Mouse (Mus musculus) forebrain, embryonic 13.5 days (tissue): Measurements from ENCODE around the gene Rhobtb3. TPM values are rescaled to one million over a fixed set of nuclear protein-coding genes. Genes with fewer than 3 reads are reported as not detected.
"Not testable (repeated sequence)": the region's sequence is repeated elsewhere in the genome, so short reads cannot be mapped to it uniquely, and the experiment has no call there.

Source experiments
- ATAC-seq: fragments of 200-750 bp; cut with Nextera tagmentation; 2 replicates; pipeline ENCODE4 v1.8.0; 2017
- H3K27ac ChIP-seq: fragments of 300-500 bp; sonication (generic); 2 replicates; pipeline ENCODE4 v1.5.1; 2015; ENCODE audit warnings: inconsistent platforms, mild to moderate bottlenecking, moderate library complexity
- H3K27me3 ChIP-seq: fragments of 300-500 bp; sonication (generic); 2 replicates; pipeline ENCODE4 v1.6.1; 2015; ENCODE audit warnings: mild to moderate bottlenecking, inconsistent platforms
- H3K36me3 ChIP-seq: fragments of 300-500 bp; sonication (generic); 2 replicates; pipeline ENCODE4 v1.6.1; 2015; ENCODE audit warnings: mild to moderate bottlenecking, inconsistent platforms; ENCODE audit not compliant: poor library complexity, severe bottlenecking
- H3K4me1 ChIP-seq: fragments of 300-500 bp; sonication (generic); 2 replicates; pipeline ENCODE4 v1.6.1; 2015; ENCODE audit warnings: inconsistent platforms
- H3K4me2 ChIP-seq: fragments of 300-500 bp; sonication (generic); 2 replicates; pipeline ENCODE4 v1.6.1; 2015; ENCODE audit warnings: inconsistent platforms, mild to moderate bottlenecking, moderate library complexity
- H3K4me3 ChIP-seq: fragments of 300-500 bp; sonication (generic); 2 replicates; pipeline ENCODE4 v1.5.1; 2015; ENCODE audit warnings: mild to moderate bottlenecking, inconsistent platforms
- H3K9ac ChIP-seq: fragments of 300-500 bp; sonication (generic); 2 replicates; pipeline ENCODE4 v1.6.1; 2015; ENCODE audit warnings: mild to moderate bottlenecking, inconsistent platforms
- H3K9me3 ChIP-seq: fragments of 300-500 bp; sonication (generic); replicated peaks from 2 replicates; pipeline ENCODE4 v1.6.1; 2016; ENCODE audit warnings: inconsistent platforms
- WGBS: fragments of 180-500 bp; shearing (Covaris S2); methylation state at CpG from one replicate; pipeline ENCODE4 v1.1.7; 2015; 5-methylcytosine and 5-hydroxymethylcytosine counted together
- polyA plus RNA-seq: library from polyadenylated mRNA; unstranded; fragments of >200 nt; fragmentation: Nextera tagmentation; extraction: Ambion mirVana; gene quantifications from 2 replicates; pipeline ENCODE4 v1.2.1, GENCODE M21; 2015

Gene Rhobtb3
- polyA plus RNA-seq, 1 experiment from 2014 or later: 38.7 TPM

DNA sequence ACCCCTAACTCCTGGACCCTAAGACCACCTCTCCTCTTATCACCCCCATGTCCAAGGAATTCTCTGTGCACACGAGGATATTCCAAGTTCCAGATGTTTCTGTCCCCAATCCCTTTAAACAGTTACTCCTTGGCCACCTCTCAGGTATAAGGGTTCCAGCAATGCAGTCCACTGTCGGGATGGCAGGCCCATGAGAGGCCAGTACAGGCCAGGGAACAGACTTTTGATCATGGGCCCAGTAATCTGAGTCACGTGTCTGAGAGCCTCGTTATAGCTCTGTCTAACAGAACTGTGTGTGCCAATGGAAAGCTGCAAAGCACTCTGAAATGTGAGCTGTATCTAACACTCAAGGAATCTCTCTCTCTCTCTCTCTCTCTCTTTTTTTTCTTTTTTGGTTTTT, 29.6 kb downstream of the Rhobtb3 start:
- 68% methylated on average over 4 of the region's 4 CpGs for WGBS
- H3K36me3 ChIP-seq: peaks cover 54% of the 10 kb centered on the region

DNA sequence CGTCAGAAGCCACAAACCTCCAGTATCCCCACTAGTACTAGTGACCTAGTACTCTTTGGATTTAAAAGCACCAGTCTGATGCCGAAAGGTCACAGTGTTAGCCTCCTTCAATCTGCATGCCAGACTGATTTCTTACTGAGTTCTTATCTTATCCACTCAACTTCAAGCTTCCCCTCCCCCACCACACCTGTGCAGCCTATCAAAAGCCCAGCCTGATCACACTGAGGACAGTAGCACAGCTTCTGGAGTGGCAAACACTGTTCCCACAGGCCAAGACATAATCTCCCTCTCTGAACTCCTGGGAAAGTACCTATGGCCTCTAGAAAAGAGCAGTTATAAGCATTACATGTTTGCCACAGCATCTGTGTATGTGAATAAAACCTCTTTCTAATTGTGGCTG, 35.5 kb downstream of the Rhobtb3 start:
- H3K4me2 ChIP-seq: no peak overlapping the region
- H3K4me1 ChIP-seq: no peaks in the 10 kb centered on the region
- no peak overlapping the region for H3K27ac ChIP-seq
- no peak overlapping the region for H3K9ac ChIP-seq
- H3K27me3 ChIP-seq: no peaks in the 10 kb centered on the region
- ATAC-seq: no peak
- WGBS: 88% methylated on average over 2 of the region's 2 CpGs
- H3K4me3 ChIP-seq: no peak overlapping the region
- H3K36me3 ChIP-seq: peaks cover 15% of the 10 kb centered on the region
- no peaks in the 10 kb centered on the region for H3K9me3 ChIP-seq

More for the DNA sequence above, 29.6 kb downstream of the Rhobtb3 start:
- no peak; the same call in 1 of the 2 replicates for ATAC-seq
- no peak overlapping the region for H3K4me3 ChIP-seq
- H3K9me3 ChIP-seq: no peaks in the 10 kb centered on the region; the same call in 1 of the 2 replicates
- H3K4me1 ChIP-seq: no peaks in the 10 kb centered on the region
- no peak overlapping the region for H3K27ac ChIP-seq
- no peak overlapping the region for H3K9ac ChIP-seq
- no peak overlapping the region for H3K4me2 ChIP-seq
- H3K27me3 ChIP-seq: no peaks in the 10 kb centered on the region

DNA sequence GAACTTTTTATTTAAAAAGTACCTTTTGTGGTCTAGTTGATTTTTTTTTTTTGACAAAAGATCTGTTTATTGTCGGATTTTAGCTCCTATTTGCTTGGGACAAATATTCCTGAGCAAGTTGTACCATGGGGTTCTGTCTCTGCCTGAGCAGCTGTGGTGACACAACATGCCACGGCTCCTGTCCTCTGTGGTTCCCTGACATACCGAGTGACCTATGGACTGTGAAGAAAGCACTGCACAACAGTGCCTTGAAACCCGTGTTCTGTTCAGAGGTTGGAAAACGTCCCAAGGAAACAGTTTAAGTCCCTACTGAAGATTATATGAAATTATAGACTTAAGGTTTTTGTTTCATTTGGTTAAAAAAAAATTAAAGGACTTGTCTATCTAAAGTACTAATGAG, 36.6 kb downstream of the Rhobtb3 start:
- no peak overlapping the region for H3K27ac ChIP-seq
- no peak overlapping the region for H3K4me2 ChIP-seq
- no peaks in the 10 kb centered on the region for H3K4me1 ChIP-seq
- no peak for ATAC-seq
- no peak overlapping the region for H3K9ac ChIP-seq
- peaks cover 22% of the 10 kb centered on the region for H3K36me3 ChIP-seq
- H3K4me3 ChIP-seq: no peak overlapping the region
- H3K27me3 ChIP-seq: no peaks in the 10 kb centered on the region
- WGBS: 77% methylated on average over 5 of the region's 5 CpGs
- no peaks in the 10 kb centered on the region for H3K9me3 ChIP-seq

DNA sequence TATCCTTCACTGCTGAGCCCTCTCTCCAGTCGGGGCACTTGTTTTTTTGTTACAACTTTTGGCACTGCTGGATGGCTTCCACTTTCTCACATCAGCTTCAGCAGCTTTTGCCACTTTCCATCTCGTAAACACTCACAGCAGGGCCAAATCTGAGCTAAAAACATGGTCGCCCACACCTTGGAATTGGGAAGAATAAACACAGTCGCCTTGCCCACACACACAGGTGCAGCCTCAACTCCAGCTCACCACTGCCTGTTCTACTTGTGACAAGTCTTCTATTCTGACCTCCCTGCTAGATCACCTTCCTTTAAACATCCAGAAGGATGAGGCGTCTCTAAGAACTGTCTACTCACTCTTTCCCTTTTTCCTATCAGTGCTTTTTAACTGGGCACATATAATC, 39.1 kb downstream of the Rhobtb3 start:
- H3K27me3 ChIP-seq: no peaks in the 10 kb centered on the region
- no peak overlapping the region for H3K4me3 ChIP-seq
- no peaks in the 10 kb centered on the region for H3K9me3 ChIP-seq
- WGBS: 89% methylated on average over 5 of the region's 5 CpGs
- no peaks in the 10 kb centered on the region for H3K4me1 ChIP-seq
- H3K9ac ChIP-seq: no peak overlapping the region
- H3K27ac ChIP-seq: no peak overlapping the region
- peaks cover 29% of the 10 kb centered on the region for H3K36me3 ChIP-seq
- no peak for ATAC-seq
- H3K4me2 ChIP-seq: no peak overlapping the region

DNA sequence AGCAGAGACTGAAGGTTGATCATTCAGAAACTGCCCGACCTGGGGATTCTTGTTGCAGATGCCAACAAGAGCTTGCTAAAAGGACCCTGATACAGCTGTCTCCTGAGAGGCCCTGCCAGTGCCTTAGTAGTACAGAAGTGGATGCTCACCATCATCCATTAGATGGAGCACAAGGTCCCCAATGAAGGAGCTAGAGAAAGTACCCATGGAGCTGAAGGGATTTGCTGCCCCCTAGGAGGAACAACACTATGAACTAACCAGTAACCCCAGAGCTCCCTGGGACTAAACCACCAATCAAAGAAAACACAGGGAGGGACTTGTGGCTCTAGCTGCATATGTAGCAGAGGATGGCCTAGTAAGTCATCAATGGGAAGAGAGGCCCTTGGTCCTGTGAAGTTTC, 42.8 kb downstream of the Rhobtb3 start:
- H3K4me2 ChIP-seq, H3K4me3 ChIP-seq, H3K9ac ChIP-seq, H3K27ac ChIP-seq, H3K27me3 ChIP-seq, H3K4me1 ChIP-seq, H3K9me3 ChIP-seq, ATAC-seq: not testable (repeated sequence)
- H3K36me3 ChIP-seq: peaks cover 26% of the 10 kb centered on the region
- 92% methylated on average over 1 of the region's 1 CpGs for WGBS

DNA sequence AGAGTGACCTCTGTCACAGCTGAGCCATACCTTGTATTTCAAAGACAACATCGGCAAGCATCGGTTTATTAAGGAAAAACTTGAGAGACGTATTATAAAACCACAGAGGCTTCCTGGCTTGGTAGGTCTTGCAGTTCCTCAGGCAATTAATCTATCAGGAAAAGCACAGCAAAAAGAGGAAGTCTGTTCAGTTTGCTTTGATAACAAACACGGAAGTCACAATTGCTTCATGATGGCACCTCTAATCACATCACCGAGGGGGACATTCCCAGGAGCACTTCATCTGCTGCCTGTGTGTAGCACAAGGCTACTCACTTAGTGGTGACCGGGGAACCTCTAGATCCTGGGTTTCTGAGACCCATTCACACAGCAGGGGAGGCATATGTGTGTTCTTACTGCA, 50.8 kb downstream of the Rhobtb3 start:
- Histone ChIP-seq H3K27me3 (no peaks in the 10 kb centered on the region), H3K27ac (no peak overlapping the region), H3K9ac (no peak overlapping the region), H3K36me3 (peaks cover 34% of the 10 kb centered on the region), H3K9me3 (no peaks in the 10 kb centered on the region), H3K4me1 (no peaks in the 10 kb centered on the region), H3K4me3 (no peak overlapping the region), H3K4me2 (no peak overlapping the region)
- 91% methylated on average over 6 of the region's 6 CpGs for WGBS
- no peak for ATAC-seq

DNA sequence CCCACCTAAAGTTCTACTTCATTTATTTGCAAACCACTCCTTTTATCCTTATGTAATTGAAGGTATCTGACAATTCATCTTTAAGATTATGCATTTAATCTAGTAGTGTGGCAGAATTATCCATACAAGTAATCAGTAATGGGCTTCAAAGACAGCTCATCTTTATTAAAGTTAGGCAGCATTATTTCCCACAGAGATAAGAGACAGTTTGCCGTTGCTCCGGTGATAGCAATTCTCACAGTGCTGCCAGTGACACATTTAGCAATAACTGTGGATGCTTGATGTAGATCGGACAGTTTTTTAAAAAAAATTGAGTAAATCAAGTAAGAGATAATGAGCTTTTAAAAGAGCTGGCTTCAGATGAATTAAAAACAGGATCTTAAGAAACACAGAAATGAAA, 51.4 kb downstream of the Rhobtb3 start:
- 88% methylated on average over 3 of the region's 3 CpGs for WGBS
- no peaks in the 10 kb centered on the region for H3K4me1 ChIP-seq
- H3K9me3 ChIP-seq: no peaks in the 10 kb centered on the region
- ATAC-seq: no peak
- no peak overlapping the region for H3K9ac ChIP-seq
- H3K36me3 ChIP-seq: peaks cover 40% of the 10 kb centered on the region
- H3K27ac ChIP-seq: no peak overlapping the region
- H3K4me3 ChIP-seq: no peak overlapping the region
- H3K27me3 ChIP-seq: no peaks in the 10 kb centered on the region
- H3K4me2 ChIP-seq: no peak overlapping the region

DNA sequence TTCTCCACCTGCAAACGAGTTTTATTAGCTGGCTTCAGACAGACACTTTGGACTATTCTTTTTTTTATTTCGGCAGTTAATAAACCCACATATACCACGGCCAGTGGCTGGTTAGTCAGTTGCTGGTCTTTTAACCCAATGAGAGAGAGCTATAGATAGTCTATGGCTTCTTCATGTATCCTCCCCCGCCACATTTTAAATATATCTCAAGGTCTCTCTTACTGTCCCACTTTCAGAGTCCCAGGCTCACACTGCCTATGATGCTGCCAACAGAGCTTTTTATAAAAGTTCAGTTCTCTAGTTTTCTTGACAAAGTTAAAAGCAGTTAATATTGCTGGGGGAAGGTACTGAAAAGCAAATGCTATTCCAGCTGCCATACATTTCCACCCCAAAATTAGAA, 51.9 kb downstream of the Rhobtb3 start:
- Histone ChIP-seq H3K4me3 (no peak overlapping the region), H3K27ac (no peak overlapping the region), H3K9me3 (no peaks in the 10 kb centered on the region), H3K9ac (no peak overlapping the region), H3K36me3 (peaks cover 41% of the 10 kb centered on the region), H3K4me2 (no peak overlapping the region), H3K27me3 (no peaks in the 10 kb centered on the region), H3K4me1 (no peaks in the 10 kb centered on the region)
- WGBS: 88% methylated on average over 4 of the region's 4 CpGs
- ATAC-seq: no peak

DNA sequence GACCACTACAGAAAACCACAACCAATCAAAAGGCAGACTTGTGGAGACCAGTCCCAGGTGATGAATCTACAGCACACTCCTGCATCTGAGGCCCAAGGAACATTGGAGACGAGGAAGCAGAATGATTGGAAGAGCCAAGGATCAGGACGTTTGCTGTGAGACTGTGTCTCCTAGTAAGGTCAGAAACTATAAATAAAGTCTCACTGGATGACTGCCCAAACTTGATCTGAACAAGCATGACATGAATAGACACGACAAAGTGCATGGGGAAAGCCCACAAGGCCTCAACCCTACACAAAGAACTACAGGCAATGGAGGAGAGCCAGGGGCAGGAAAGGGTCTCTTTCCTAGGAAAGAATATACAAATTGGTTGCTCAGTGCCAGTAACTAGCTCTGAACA, 59.9 kb downstream of the Rhobtb3 start:
- H3K27me3 ChIP-seq: no peaks in the 10 kb centered on the region
- H3K9ac ChIP-seq: no peak overlapping the region
- no peaks in the 10 kb centered on the region for H3K4me1 ChIP-seq
- H3K36me3 ChIP-seq: peaks cover 25% of the 10 kb centered on the region
- H3K4me3 ChIP-seq: no peak overlapping the region
- 90% methylated on average over 3 of the region's 3 CpGs for WGBS
- no peaks in the 10 kb centered on the region for H3K9me3 ChIP-seq
- no peak overlapping the region for H3K27ac ChIP-seq
- ATAC-seq: no peak
- H3K4me2 ChIP-seq: no peak overlapping the region

DNA sequence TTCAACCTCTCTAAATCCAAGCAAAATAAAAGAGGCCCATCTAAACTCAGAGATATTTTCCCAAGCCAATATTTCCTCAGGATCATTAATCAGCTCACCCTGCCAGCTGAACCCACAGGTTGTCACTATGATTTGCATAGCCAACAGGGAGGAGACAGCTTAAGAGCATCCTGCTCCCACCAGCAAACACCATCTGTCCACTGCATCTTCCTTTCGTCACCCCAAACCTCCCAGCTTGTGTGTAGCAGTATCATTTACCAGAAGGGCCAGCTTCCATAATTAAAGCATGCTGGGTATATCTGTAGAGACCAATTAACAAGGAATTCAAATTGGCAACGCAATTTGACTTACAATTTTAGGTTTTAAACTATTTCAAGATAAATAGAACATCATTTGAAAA, 63.2 kb downstream of the Rhobtb3 start:
- H3K27ac ChIP-seq: no peak overlapping the region
- 69% methylated on average over 2 of the region's 2 CpGs for WGBS
- H3K27me3 ChIP-seq: no peaks in the 10 kb centered on the region
- peak; percentile 80 for ATAC-seq
- H3K9me3 ChIP-seq: no peaks in the 10 kb centered on the region
- no peak overlapping the region for H3K4me3 ChIP-seq
- no peak overlapping the region for H3K4me2 ChIP-seq
- H3K36me3 ChIP-seq: peaks cover 28% of the 10 kb centered on the region
- H3K4me1 ChIP-seq: no peaks in the 10 kb centered on the region
- H3K9ac ChIP-seq: no peak overlapping the region

DNA sequence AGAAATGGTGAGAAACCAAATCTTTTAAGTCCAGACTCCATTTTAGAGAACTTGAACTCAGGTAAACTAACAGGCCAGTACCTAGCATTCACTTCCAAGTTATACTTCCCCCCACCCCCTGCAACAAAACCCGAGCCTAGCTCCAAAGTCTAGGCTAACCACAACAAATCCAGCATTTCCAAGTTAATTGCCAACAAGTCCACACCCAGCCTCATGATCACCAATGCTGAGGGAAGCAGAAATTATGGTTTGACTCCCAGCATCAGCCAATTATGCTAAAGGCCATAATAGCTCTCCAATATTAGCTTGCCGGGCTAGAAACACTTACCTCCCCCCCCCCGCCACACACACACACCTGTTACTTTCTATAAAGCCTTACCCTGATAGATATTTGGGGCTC, 64.0 kb downstream of the Rhobtb3 start:
- 82% methylated on average over 3 of the region's 3 CpGs for WGBS
- Histone ChIP-seq H3K9ac (no peak overlapping the region), H3K9me3 (no peaks in the 10 kb centered on the region), H3K36me3 (peaks cover 28% of the 10 kb centered on the region), H3K27me3 (no peaks in the 10 kb centered on the region), H3K4me3 (no peak overlapping the region), H3K4me2 (no peak overlapping the region), H3K4me1 (no peaks in the 10 kb centered on the region), H3K27ac (no peak overlapping the region)
- ATAC-seq: no peak

DNA sequence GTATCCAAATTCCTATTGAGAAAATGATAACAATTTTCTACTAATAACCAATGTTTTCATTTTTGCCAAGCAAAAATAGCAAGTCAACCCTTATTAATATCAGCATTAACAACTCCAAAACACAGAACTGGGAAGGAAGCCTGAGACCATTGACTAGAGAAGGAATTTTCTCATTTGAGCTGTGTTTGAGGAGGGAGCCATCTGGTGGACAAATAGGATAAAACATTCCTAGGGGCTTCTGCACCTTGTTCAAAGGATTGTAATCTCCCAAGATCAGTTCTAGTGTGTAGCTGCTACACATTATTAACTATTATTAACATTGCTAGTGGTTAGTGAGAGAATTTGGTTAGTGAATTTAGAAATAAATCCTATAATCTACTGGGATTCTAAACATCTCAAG, 65.8 kb downstream of the Rhobtb3 start:
- no peak overlapping the region for H3K27ac ChIP-seq
- H3K9me3 ChIP-seq: no peaks in the 10 kb centered on the region
- H3K4me2 ChIP-seq: no peak overlapping the region
- peak; percentile 52; the same call in 1 of the 2 replicates for ATAC-seq
- no peaks in the 10 kb centered on the region for H3K4me1 ChIP-seq
- no peak overlapping the region for H3K9ac ChIP-seq
- no peak overlapping the region for H3K4me3 ChIP-seq
- H3K36me3 ChIP-seq: peaks cover 39% of the 10 kb centered on the region
- no peaks in the 10 kb centered on the region for H3K27me3 ChIP-seq

DNA sequence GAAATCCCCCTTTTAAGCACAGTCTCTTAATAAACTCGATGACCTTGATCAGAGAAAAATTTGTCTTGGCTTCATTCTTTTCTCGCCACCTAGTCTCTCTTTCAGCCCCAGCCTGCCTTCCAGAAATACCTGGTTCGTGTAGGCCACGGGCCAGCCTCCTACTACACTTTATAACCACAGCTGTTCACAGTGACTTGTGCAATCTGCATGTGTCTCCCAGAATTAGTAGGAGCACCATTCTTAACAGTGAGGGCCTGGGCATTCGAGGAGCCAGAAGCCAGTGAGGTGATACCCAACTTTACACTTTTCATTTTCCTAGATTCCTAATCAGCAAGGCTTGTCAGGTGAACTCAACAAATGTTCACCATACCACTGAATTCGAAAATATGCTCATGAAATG, 67.1 kb downstream of the Rhobtb3 start:
- Histone ChIP-seq H3K27me3 (no peaks in the 10 kb centered on the region), H3K4me1 (no peaks in the 10 kb centered on the region), H3K9ac (no peak overlapping the region), H3K36me3 (peaks cover 45% of the 10 kb centered on the region), H3K4me3 (no peak overlapping the region), H3K9me3 (no peaks in the 10 kb centered on the region), H3K4me2 (no peak overlapping the region), H3K27ac (no peak overlapping the region)
- WGBS: 90% methylated on average over 6 of the region's 6 CpGs
- no peak for ATAC-seq
